Mouse (Mus musculus) lung, embryonic 16.5 days (tissue): ENCODE results near the gene Tmc6. TPM values are rescaled to one million over a fixed set of nuclear protein-coding genes. Genes with fewer than 3 reads are reported as not detected.
"Not testable (repeated sequence)": the region's sequence is repeated elsewhere in the genome, so short reads cannot be mapped to it uniquely, and the experiment has no call there.

ENCODE experiments used
- ATAC-seq: fragments of 200-750 bp; cut with Nextera tagmentation; 2 replicates; pipeline ENCODE4 v1.8.0; 2017; ENCODE audit warnings: low read depth, mild to moderate bottlenecking, moderate library complexity
- H3K27ac ChIP-seq: fragments of 300-500 bp; sonication (generic); 2 replicates; pipeline ENCODE4 v1.5.1; 2014; ENCODE audit warnings: mild to moderate bottlenecking, control low read depth, low read length
- H3K27me3 ChIP-seq: fragments of 300-500 bp; sonication (generic); 2 replicates; pipeline ENCODE4 v1.6.1; 2014; ENCODE audit warnings: low read depth, low read length, mixed read lengths; ENCODE audit not compliant: control insufficient read depth, insufficient read depth
- H3K36me3 ChIP-seq: fragments of 300-500 bp; sonication (generic); 2 replicates; pipeline ENCODE4 v1.6.1; 2014; ENCODE audit warnings: low read length; ENCODE audit not compliant: control insufficient read depth, insufficient read depth
- H3K4me1 ChIP-seq: fragments of 300-500 bp; sonication (generic); replicated peaks from 2 replicates; pipeline ENCODE4 v1.6.1; 2014; ENCODE audit warnings: low read length, mixed read lengths; ENCODE audit not compliant: control insufficient read depth, insufficient read depth
- H3K4me2 ChIP-seq: fragments of 300-500 bp; sonication (generic); 2 replicates; pipeline ENCODE4 v1.6.1; 2014; ENCODE audit warnings: low read depth, low read length, control low read depth
- H3K4me3 ChIP-seq: fragments of 300-500 bp; sonication (generic); 2 replicates; pipeline ENCODE4 v1.5.1; 2014; ENCODE audit warnings: mild to moderate bottlenecking, low read length, control low read depth
- H3K9ac ChIP-seq: fragments of 300-500 bp; sonication (generic); 2 replicates; pipeline ENCODE4 v1.6.1; 2014; ENCODE audit warnings: low read length, control low read depth
- H3K9me3 ChIP-seq: fragments of 300-500 bp; sonication (generic); 2 replicates; pipeline ENCODE4 v1.6.1; 2016; ENCODE audit warnings: low read length; ENCODE audit not compliant: control insufficient read depth
- WGBS: fragments of 180-500 bp; shearing (Covaris S2); extraction: QIAGEN DNeasy Blood & Tissue Kit; methylation state at CpG from one replicate; pipeline ENCODE4 v1.1.7; 2014; 5-methylcytosine and 5-hydroxymethylcytosine counted together
- polyA plus RNA-seq: library from polyadenylated mRNA; unstranded; fragments of >200 nt; fragmentation: Nextera tagmentation; extraction: Ambion mirVana; gene quantifications from 2 replicates; pipeline ENCODE4 v1.2.1, GENCODE M21; 2015

Gene Tmc6
- polyA plus RNA-seq, 1 experiment from 2014 or later, result 23.6 TPM

DNA sequence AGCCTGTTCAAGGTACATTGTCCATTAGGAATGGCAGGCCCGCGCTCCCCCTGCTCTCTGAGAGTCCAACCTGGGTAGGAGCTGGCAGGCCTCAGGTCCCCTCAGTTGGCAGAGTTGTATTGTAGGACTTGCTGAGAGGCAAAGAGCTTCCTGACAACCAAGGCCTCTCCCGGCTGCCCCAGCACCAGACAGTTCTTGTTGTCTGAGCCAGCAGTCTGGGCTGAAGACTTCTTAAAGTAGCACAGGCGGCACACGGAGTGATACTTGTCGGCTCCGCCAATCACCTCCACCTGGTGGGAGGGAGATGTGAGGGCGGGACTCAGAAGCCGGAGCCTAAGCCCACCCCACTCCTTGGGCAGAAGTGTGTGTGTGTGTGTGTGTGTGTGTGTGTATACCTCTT is 33.9 kb upstream of the Tmc6 start:
- H3K4me2 ChIP-seq, H3K4me3 ChIP-seq, H3K9ac ChIP-seq, H3K27me3 ChIP-seq, H3K27ac ChIP-seq, H3K4me1 ChIP-seq, H3K9me3 ChIP-seq: not testable (repeated sequence)
- H3K36me3 ChIP-seq, result peaks cover 39% of the 10 kb centered on the region
- peak; percentile 24 for ATAC-seq
- 75% methylated on average over 9 of the region's 9 CpGs for WGBS

GRCm38 (mm10) chr11:117814704-117815366 is 32.8 kb upstream of the Tmc6 start:
- Histone ChIP-seq H3K4me3 (no peak overlapping the region), H3K36me3 (peaks cover 32% of the 10 kb centered on the region), H3K27ac (no peak overlapping the region), H3K9ac (no peak overlapping the region), H3K4me1 (peaks cover 10% of the 10 kb centered on the region), H3K9me3 (no peaks in the 10 kb centered on the region), H3K4me2 (no peak overlapping the region), H3K27me3 (no peaks in the 10 kb centered on the region)
- no peak for ATAC-seq
- 84% methylated on average over 6 of the region's 6 CpGs for WGBS

DNA sequence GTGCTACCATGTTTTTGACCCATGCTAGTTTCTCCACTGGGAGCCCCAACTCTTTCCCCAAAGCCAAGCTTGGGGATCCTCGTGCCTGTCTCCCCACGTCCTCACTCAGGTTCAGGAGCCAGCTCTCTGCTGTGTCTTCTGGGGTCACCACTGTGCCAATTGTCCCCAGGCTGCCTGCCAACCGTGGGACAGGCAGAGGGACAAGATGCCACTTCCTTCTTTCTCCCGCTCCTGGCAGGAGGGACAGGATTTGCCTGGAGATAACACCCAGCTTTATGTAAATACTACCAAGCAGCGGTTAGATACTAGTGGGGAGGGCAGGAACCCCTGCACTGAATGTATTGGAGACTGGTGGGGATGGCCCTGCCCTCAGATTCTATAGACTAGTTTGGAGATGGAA is 31.9 kb upstream of the Tmc6 start:
- no peak overlapping the region for H3K4me2 ChIP-seq
- H3K36me3 ChIP-seq, result peaks cover 31% of the 10 kb centered on the region
- ATAC-seq, result no peak
- no peaks in the 10 kb centered on the region for H3K9me3 ChIP-seq
- H3K4me1 ChIP-seq, result peaks cover 14% of the 10 kb centered on the region
- no peaks in the 10 kb centered on the region for H3K27me3 ChIP-seq
- no peak overlapping the region for H3K4me3 ChIP-seq
- peak overlapping the region; percentile 7; the same call in 1 of the 2 replicates for H3K27ac ChIP-seq
- H3K9ac ChIP-seq, result 0 out of 2 replicates have a peak overlapping the region, but pooled peaks have one; percentile 9
- 48% methylated on average over 5 of the region's 5 CpGs for WGBS

GRCm38 (mm10) chr11:117810401-117811046 is 28.5 kb upstream of the Tmc6 start:
- Histone ChIP-seq H3K4me3 (peak overlapping the region; percentile 75), H3K36me3 (peaks cover 14% of the 10 kb centered on the region), H3K27ac (peak overlapping the region; percentile 82), H3K4me2 (peak overlapping the region; percentile 99), H3K27me3 (no peaks in the 10 kb centered on the region), H3K4me1 (peaks cover 14% of the 10 kb centered on the region), H3K9ac (peak overlapping the region; percentile 84), H3K9me3 (no peaks in the 10 kb centered on the region)
- peak; percentile 87 for ATAC-seq
- 0% methylated on average over 21 of the region's 21 CpGs for WGBS

DNA sequence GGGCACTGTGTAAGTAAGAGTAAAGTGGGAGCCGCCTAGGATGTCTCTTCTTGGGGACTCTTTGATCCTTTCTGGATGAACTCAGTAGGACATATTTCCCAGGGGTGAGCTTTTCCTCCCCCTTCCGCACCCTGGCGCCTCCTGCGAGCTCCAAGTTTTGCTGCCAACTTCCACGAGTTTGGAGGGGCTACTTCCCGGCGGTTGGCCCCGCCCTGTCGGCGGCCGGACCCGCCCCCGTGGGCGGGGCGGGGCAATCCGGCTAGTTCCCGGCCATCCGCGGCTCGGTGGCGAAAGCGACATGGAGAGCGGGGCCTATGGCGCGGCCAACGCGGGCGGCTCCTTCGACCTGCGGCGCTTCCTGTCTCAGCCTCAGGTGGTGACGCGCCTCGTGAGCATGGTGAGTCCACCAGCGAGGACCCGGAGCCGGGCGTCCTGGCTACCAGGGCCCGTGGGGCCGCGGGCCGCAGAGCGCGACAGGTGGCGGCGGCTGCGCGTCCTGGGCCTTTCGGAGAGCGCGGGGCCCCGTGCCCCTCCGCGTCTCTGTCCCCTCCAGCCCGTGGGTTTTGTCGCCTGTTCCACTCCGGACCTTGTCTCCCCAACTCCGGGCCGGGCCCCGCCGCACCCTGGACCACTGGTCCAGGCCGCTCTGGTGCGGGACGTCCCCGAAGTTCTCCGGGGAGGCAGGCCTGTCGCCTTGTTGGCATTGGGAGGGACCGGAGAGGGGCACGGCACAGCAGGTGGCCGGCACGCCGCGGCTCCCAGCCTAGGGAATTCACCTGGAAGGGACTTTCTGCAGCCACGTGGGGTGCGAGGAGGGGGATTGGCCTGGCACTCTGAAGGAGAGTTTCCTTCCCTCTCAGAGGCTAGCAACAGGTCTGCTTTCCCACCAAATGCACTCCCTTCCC is 27.7 kb upstream of the Tmc6 start, which contains the start of the genes Gm20708 and Syngr2:
Gm20708 (plus strand) TSS at position 262 of the 905 bp plus-strand sequence.
Syngr2 (plus strand) TSS at position 262 of the 905 bp plus-strand sequence.
- Histone ChIP-seq H3K4me3 (peak within 1 kb of the TSS; percentile 75), H3K27me3 (no peaks in the 10 kb centered on the region), H3K4me2 (peak within 1 kb of the TSS; percentile 99), H3K36me3 (peaks cover 8% of the 10 kb centered on the region), H3K27ac (peak within 1 kb of the TSS; percentile 82), H3K9me3 (no peaks in the 10 kb centered on the region), H3K9ac (peak within 1 kb of the TSS; percentile 84), H3K4me1 (peaks cover 14% of the 10 kb centered on the region)
- peak; percentile 81 for ATAC-seq
- WGBS, result under 1% methylated on average over 68 of the region's 75 CpGs

GRCm38 (mm10) chr11:117806781-117807180 is 24.8 kb upstream of the Tmc6 start:
- Histone ChIP-seq H3K27me3 (no peaks in the 10 kb centered on the region), H3K4me2 (no peak overlapping the region), H3K4me1 (peaks cover 14% of the 10 kb centered on the region), H3K27ac (no peak overlapping the region), H3K9ac (no peak overlapping the region), H3K4me3 (no peak overlapping the region), H3K9me3 (no peaks in the 10 kb centered on the region), H3K36me3 (no peaks in the 10 kb centered on the region)
- no peak for ATAC-seq
- WGBS, result 91% methylated on average over 6 of the region's 6 CpGs

GRCm38 (mm10) chr11:117803166-117803688 is 21.2 kb upstream of the Tmc6 start:
- H3K27me3 ChIP-seq, result no peaks in the 10 kb centered on the region
- no peaks in the 10 kb centered on the region for H3K36me3 ChIP-seq
- 67% methylated on average over 3 of the region's 3 CpGs for WGBS
- H3K9ac ChIP-seq, result no peak overlapping the region
- no peak for ATAC-seq
- H3K9me3 ChIP-seq, result no peaks in the 10 kb centered on the region
- no peak overlapping the region for H3K4me3 ChIP-seq
- no peak overlapping the region for H3K27ac ChIP-seq
- H3K4me2 ChIP-seq, result no peak overlapping the region
- peaks cover 3% of the 10 kb centered on the region; the same call in 1 of the 2 replicates for H3K4me1 ChIP-seq

DNA sequence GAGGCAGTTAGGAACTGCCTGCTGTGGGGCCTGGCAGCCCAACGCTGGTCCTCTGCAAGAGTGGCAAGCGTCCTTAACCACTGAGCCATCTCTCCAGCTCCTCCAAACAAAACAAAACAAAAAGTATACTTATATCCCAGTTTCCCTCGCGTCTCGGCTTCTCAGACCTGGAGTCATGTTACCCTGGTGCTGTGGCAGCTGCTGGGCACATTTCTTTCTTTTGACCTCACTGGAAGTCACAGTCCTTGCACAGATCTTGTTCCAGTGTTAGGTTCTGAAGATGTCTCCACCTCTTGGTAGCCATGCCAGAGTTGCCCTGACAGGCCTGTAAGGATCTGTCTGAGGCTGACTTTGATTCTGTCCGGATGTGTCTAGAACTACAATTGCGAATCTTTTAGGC is 19.7 kb upstream of the Tmc6 start:
- Histone ChIP-seq H3K27ac (no peak overlapping the region), H3K4me3 (no peak overlapping the region), H3K4me1 (peaks cover 6% of the 10 kb centered on the region; the same call in 1 of the 2 replicates), H3K9me3 (no peaks in the 10 kb centered on the region), H3K9ac (no peak overlapping the region), H3K27me3 (no peaks in the 10 kb centered on the region), H3K36me3 (no peaks in the 10 kb centered on the region), H3K4me2 (no peak overlapping the region)
- 65% methylated on average over 7 of the region's 7 CpGs for WGBS
- no peak for ATAC-seq
